Mouse (Mus musculus) cortical plate, adult 2 months (tissue): Measurements from ENCODE around the gene Hyal3. TPM values are rescaled to one million over a fixed set of nuclear protein-coding genes. Genes with fewer than 3 reads are reported as not detected.
A peak's percentile ranks its signal among the peaks of the same experiment; 100 is the strongest.

Experiments
- H3K27ac ChIP-seq: fragments of 200-500 bp; 2 replicates; pipeline ENCODE4 v1.5.1; 2012; ENCODE audit warnings: low read length, control low read depth, inconsistent platforms; ENCODE audit not compliant: insufficient read depth
- H3K4me1 ChIP-seq: fragments of 200-500 bp; 2 replicates; pipeline ENCODE4 v1.6.1; 2011; ENCODE audit warnings: low read length; ENCODE audit not compliant: control insufficient read depth, insufficient read depth
- H3K4me3 ChIP-seq: fragments of 200-500 bp; 2 replicates; pipeline ENCODE4 v1.5.1; 2011; ENCODE audit warnings: mild to moderate bottlenecking, low read length, control low read depth; ENCODE audit not compliant: insufficient read depth
- CTCF ChIP-seq: fragments of 200-500 bp; IDR thresholded peaks from 2 replicates; pipeline ENCODE4 v1.5.1; 2011; ENCODE audit warnings: mild to moderate bottlenecking, control low read depth, low read length; ENCODE audit not compliant: insufficient read depth; ENCODE audit errors: extremely low read depth
- POLR2A ChIP-seq: fragments of 200-500 bp; IDR thresholded peaks from 2 replicates; pipeline ENCODE4 v1.6.1; 2011; ENCODE audit warnings: mild to moderate bottlenecking, low read length, control low read depth; ENCODE audit not compliant: insufficient read depth; ENCODE audit errors: extremely low read depth
- polyA plus RNA-seq: library from polyadenylated mRNA; depleted of rRNA; stranded (reverse); fragments of >200 nt; gene quantifications from 2 replicates; pipeline ENCODE4 v1.2.3, GENCODE M21; 2012

Gene Hyal3
- polyA plus RNA-seq, 1 experiment = 0.48 TPM

DNA sequence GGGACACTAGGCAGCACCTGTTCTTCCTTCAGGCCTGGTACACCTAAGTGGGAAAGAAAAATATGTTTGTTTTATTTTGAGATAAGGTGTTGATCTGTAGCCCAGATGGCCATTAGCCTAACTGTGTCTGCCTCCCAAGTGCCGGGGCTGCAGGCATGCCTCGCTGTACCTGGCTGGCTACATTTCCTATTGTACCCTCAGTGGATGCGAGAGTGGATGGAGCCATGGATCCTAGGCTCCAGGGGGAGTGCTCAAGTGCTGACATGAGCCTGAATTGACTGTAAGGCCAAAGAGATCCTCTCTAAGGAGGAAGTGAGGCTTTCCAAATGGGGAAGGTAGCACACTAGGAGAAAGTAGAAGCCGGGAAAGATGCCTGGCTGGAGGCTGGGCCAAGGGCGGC lies 32.7 kb upstream of the Hyal3 start:
- Histone ChIP-seq H3K4me3 (no peak overlapping the region), H3K27ac (no peak overlapping the region), H3K4me1 (0 out of 2 replicates have a peak, but pooled peaks cover 1% of the 10 kb centered on the region)
- TF ChIP-seq CTCF (no peak), POLR2A (no peak)

DNA sequence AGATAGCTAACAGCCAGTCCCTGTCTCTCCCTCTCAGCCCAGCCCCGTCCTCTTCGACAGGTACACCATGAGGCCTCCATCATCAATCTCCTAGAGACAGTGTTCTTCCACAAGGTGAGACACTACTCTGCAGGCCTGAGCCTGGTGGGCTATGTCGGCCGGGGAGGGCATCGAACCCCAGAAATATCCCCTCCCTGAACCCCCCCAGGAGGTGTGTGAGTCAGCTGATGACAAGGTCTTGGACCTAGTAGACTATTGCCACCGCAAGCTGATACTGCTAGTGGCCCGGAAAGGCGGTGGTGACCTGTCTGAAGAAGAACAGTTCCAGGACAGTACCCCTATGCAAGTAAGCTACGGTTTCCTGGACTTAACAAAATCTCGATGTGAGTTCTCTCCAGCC lies 31.8 kb upstream of the Hyal3 start:
- peaks cover 1% of the 10 kb centered on the region; the same call in 1 of the 2 replicates for H3K4me1 ChIP-seq
- H3K27ac ChIP-seq = no peak overlapping the region
- H3K4me3 ChIP-seq = no peak overlapping the region
- TF ChIP-seq CTCF (no peak), POLR2A (no peak)

DNA sequence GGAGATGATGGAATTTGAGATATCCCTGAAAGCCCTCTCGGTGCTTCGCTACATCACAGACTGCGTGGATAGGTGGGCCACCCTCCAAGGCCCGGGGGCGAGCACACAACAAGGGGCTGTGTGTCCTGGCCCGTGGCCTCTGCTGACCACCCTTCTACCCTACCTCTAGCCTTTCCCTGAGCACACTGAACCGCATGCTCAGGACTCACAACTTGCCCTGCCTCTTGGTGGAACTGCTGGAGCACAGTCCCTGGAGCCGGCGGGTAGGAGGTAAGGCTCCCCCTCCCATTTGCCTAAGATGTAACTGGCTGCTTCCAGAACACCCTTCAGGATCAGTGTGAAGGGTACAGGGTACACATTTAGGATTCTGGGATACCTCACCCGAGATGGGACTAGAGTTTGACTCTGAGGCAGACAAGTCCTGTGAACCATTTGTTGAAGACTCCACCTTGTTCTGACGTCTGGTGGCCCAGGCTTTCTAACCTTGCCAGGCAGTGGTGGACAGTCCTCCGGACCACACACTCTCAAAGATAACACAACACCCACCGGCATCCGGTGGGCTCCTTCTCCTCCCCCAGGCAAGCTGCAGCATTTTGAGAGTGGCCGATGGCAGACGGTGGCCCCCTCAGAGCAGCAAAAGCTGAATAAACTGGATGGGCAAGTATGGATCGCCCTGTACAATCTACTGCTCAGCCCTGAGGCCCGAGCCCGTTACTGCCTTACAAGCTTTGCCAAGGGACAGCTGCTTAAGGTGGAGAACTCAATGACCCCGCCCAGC lies 31.1 kb upstream of the Hyal3 start:
- peaks cover 1% of the 10 kb centered on the region; the same call in 1 of the 2 replicates for H3K4me1 ChIP-seq
- TF ChIP-seq POLR2A (no peak), CTCF (no peak)

DNA sequence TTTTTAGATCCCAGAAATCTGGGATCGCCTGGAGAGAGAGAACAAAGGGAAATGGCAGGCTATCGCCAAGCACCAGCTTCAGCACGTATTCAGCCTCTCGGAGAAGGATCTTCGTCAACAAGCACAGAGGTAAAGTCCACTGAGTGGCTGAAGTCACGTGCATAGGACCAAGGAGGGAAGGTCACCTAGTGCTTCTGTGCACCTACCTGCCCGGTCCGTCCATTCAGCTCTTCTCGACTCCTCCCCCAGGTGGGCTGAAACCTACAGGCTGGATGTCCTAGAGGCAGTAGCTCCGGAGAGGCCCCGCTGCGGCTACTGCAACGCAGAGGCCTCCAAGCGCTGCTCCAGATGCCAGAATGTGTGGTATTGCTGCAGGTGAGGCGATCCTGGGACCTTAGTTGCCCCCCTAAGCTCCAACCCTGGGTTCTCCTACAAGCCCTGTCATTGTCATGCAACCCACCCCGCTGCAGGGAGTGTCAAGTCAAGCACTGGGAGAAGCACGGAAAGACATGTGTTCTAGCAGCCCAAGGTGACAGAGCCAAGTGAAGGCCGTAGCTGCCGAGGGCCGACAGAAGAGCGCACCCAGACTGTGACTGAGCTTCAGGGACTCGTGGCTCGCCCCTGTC lies 30.0 kb upstream of the Hyal3 start:
- Histone ChIP-seq H3K4me3 (no peak overlapping the region), H3K27ac (no peak overlapping the region), H3K4me1 (peaks cover 1% of the 10 kb centered on the region; the same call in 1 of the 2 replicates)
- TF ChIP-seq POLR2A = no peak
- TF ChIP-seq CTCF = no peak

More for the DNA sequence above, 31.1 kb upstream of the Hyal3 start:
- Histone ChIP-seq H3K27ac (no peak overlapping the region), H3K4me3 (no peak overlapping the region)

DNA sequence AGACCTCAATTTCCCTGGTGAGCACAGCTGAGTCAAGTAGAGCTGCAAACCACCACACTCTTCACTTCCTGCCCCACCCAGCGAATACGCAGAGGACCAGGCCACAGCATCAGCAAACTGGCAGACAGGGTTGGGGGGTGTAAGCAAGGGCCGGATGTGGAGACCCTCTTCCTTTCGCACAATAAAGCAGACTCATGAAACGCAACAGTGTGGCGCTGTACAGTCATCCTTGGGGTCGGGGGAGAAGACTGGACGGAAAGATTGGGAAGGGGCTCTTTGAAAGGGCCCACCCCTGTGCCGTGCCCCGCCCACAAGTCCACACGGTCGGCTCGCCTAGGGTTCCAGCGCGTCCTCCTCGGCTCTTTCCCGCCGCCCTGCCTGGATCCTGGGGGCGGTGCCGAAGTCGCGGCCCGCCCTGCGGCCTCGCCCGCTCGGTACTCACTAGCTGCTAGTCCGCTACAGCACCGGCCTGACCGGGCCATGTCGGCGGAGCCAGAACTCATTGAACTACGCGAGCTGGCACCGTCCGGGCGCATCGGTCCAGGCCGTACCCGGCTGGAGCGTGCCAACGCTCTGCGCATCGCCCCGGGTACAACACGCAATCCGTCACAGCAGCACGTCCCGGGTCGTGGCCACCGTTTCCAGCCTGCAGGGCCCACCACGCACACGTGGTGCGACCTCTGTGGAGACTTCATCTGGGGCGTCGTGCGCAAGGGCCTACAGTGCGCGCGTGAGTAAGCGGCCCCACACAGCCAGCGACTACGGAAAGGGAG lies 29.3 kb upstream of the Hyal3 start, which contains the start of gene Rassf1:
TSS of gene Rassf1 (plus strand) at position 439 of the 773 bp plus-strand sequence.
- Histone ChIP-seq H3K4me1 (peaks cover 1% of the 10 kb centered on the region; the same call in 1 of the 2 replicates), H3K27ac (no peak within 1 kb of the TSS)

DNA sequence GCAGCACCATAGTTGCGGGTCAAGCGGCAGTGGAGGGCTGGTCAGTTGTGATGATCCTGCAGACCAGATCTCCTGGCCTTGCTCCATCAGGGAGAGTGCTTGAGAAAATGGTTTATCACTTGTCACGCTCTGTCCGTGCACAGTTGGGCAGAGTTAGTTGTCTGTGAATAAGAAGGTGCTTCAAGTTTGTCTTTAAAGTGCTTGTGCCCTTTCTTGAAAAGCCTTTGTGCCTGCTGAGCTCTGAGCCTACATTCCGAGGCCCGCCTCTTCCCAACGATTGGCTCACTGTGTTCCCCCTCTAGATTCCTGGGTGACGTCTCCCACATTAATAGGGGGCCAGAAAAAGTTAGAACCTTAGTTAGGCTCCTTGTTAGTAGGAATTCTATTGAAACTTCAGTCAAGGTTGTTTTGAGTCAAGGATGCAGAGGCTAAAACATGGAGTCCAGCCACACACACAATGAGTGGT lies 28.7 kb upstream of the Hyal3 start:
- TF ChIP-seq CTCF (no peak), POLR2A (no peak)
- peak overlapping the region; percentile 6; the same call in 1 of the 2 replicates for H3K4me3 ChIP-seq
- no peak overlapping the region for H3K27ac ChIP-seq
- peaks cover 1% of the 10 kb centered on the region; the same call in 1 of the 2 replicates for H3K4me1 ChIP-seq

More for the DNA sequence above, 29.3 kb upstream of the Hyal3 start, which contains the start of gene Rassf1:
- TF ChIP-seq CTCF = no peak
- peak within 1 kb of the TSS; percentile 6; the same call in 1 of the 2 replicates for H3K4me3 ChIP-seq

DNA sequence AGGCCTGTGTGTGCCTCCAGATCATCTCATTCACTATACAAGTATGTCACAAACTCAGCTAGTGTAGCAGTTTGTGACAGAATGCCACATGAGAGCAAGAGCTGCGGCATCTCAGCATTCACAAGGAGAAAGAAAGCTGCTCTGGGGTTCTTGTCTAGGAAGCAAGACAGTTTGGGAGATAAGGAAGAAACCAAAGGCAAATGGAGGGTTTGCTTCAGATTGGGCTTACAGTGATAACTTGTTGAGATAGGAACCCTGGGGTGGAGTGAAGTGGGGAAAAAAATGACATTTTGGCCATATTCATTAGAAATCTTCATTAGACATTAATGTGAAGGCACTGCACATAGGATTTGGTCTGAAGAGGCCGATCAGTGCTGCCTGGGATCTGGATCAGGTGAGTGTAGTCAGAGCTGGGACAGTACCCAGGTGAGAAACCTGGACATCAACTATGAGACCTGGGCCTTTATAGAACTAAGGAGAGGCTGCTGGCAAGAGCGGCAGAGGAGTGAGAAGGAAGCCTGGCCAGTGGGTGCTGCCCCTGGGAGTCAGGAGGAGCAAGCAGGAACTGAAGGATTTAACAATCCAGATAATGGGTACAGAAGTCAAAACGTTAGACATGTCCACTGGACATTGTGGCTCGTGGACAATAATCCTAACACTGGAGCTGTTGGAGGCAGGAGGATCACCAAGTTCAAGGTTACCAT lies 27.8 kb upstream of the Hyal3 start:
- Histone ChIP-seq H3K27ac (no peak overlapping the region), H3K4me1 (peaks cover 1% of the 10 kb centered on the region; the same call in 1 of the 2 replicates), H3K4me3 (no peak overlapping the region)
- TF ChIP-seq CTCF (no peak), POLR2A (no peak)

DNA sequence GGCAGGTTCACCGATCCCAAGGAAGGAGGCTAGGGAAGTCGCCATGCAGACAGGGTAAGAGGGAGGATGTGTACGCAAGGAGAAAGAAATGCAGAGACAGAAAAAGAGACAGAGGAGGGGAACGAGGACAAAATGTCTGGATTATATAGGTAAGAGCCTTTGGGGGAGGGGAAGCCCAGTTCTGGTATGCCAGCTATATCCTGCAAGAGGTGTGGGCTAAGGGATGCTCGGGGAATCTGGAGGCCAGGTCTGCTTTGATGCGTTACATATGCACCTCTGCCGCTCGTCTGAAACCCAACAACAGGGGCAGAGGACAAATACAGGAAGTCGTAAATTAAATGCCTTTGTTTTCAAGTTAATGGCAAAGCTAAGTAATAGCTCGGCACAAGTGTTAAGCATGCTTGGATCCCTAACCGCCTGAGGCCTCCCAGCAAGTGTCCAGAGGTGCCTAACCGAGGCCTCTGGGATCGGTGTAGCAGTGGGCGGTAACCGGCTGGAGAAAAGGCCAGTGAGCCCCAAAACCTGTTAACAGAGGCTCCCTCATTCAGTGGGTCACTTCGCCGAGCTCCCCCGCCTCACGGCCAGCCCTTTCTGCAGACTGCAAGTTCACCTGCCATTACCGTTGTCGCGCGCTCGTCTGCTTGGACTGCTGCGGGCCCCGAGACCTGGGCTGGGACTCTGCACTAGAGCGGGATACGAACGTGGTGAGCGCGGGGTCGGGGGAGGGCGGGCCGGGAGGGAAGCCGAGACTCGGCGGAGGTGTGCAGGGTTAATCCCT lies 26.9 kb upstream of the Hyal3 start:
- TF ChIP-seq CTCF = no peak
- no peak for TF ChIP-seq POLR2A
- Histone ChIP-seq H3K4me1 (peaks cover 1% of the 10 kb centered on the region; the same call in 1 of the 2 replicates), H3K27ac (no peak overlapping the region), H3K4me3 (peak overlapping the region; percentile 66)
